Mouse (Mus musculus) bone marrow macrophage, adult 2 months (primary cell): ENCODE measurements at regions not wholly inside any gene's neighbourhood (a gene's known extent, or its start where the extent isn't known, plus 50 kb on each side); places are given as distances from the start of the nearest gene placed in this dataset.

Experiments used
- CTCF ChIP-seq: IDR thresholded peaks from 2 replicates; pipeline ENCODE4 v1.5.1; 2012; ENCODE audit warnings: low read depth, mild to moderate bottlenecking, low read length, moderate library complexity
- POLR2A ChIP-seq: IDR thresholded peaks from 2 replicates; pipeline ENCODE4 v1.6.1; 2012; ENCODE audit warnings: mild to moderate bottlenecking, low read depth, low read length, borderline replicate concordance

DNA sequence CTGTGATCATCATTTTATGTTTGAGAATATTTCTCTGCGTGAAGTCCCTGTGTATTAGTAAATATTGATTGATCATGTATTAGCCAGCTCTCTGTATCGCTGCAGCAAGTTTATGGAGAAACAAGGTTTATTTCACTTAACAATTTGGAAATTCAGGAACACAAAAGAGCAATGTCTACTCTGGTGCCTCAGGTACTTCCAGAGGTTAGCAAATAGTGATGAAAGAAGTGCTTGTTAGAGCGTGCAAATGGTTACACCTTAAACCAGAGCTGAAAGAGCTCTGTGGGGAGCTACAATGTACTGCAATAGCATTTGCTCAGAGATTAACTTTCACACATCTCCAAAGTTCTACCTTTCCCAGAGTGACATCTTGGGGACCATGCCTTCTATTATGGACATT is 400.9 kb downstream of the Fam198b start:
- TF ChIP-seq POLR2A (no peak), CTCF (no peak)
